Mouse (Mus musculus) heart, embryonic 12.5 days (tissue): ENCODE results near the gene Pakap. TPM values are rescaled to one million over a fixed set of nuclear protein-coding genes. Genes with fewer than 3 reads are reported as not detected.

ENCODE experiments used
- ATAC-seq: fragments of 200-750 bp; cut with Nextera tagmentation; 2 replicates; pipeline ENCODE4 v1.8.0; 2017; ENCODE audit warnings: moderate TSS enrichment, moderate library complexity; ENCODE audit not compliant: insufficient number of reproducible peaks, low FRiP score
- H3K27ac ChIP-seq: fragments of 300-500 bp; sonication (generic); 2 replicates; pipeline ENCODE4 v1.5.1; 2016; ENCODE audit warnings: mild to moderate bottlenecking, moderate library complexity; ENCODE audit not compliant: poor library complexity, severe bottlenecking
- H3K27me3 ChIP-seq: fragments of 300-500 bp; sonication (generic); replicated peaks from 2 replicates; pipeline ENCODE4 v1.6.1; 2016; ENCODE audit warnings: mild to moderate bottlenecking, moderate library complexity
- H3K36me3 ChIP-seq: fragments of 300-500 bp; sonication (generic); 2 replicates; pipeline ENCODE4 v1.6.1; 2016; ENCODE audit warnings: mild to moderate bottlenecking, moderate library complexity
- H3K4me1 ChIP-seq: fragments of 300-500 bp; sonication (generic); replicated peaks from 2 replicates; pipeline ENCODE4 v1.6.1; 2016; ENCODE audit warnings: mild to moderate bottlenecking
- H3K4me2 ChIP-seq: fragments of 300-500 bp; sonication (generic); 2 replicates; pipeline ENCODE4 v1.6.1; 2016; ENCODE audit warnings: mild to moderate bottlenecking, moderate library complexity
- H3K4me3 ChIP-seq: fragments of 300-500 bp; sonication (generic); 2 replicates; pipeline ENCODE4 v1.5.1; 2016; ENCODE audit warnings: mild to moderate bottlenecking
- H3K9ac ChIP-seq: fragments of 300-500 bp; sonication (generic); 2 replicates; pipeline ENCODE4 v1.6.1; 2016; ENCODE audit warnings: mild to moderate bottlenecking, moderate library complexity
- H3K9me3 ChIP-seq: fragments of 300-500 bp; sonication (generic); replicated peaks from 2 replicates; pipeline ENCODE4 v1.6.1; 2016; ENCODE audit warnings: mild to moderate bottlenecking, moderate library complexity
- WGBS: fragments of 180-500 bp; shearing (Covaris S2); methylation state at CpG from one replicate; pipeline ENCODE4 v1.1.7; 2016; 5-methylcytosine and 5-hydroxymethylcytosine counted together
- polyA plus RNA-seq: library from polyadenylated mRNA; unstranded; fragments of >200 nt; fragmentation: Nextera tagmentation; extraction: Ambion mirVana; gene quantifications from 2 replicates; pipeline ENCODE4 v1.2.1, GENCODE M21; 2016

The Pakap gene
- polyA plus RNA-seq, 1 experiment from 2014 or later: 74.5 TPM

DNA sequence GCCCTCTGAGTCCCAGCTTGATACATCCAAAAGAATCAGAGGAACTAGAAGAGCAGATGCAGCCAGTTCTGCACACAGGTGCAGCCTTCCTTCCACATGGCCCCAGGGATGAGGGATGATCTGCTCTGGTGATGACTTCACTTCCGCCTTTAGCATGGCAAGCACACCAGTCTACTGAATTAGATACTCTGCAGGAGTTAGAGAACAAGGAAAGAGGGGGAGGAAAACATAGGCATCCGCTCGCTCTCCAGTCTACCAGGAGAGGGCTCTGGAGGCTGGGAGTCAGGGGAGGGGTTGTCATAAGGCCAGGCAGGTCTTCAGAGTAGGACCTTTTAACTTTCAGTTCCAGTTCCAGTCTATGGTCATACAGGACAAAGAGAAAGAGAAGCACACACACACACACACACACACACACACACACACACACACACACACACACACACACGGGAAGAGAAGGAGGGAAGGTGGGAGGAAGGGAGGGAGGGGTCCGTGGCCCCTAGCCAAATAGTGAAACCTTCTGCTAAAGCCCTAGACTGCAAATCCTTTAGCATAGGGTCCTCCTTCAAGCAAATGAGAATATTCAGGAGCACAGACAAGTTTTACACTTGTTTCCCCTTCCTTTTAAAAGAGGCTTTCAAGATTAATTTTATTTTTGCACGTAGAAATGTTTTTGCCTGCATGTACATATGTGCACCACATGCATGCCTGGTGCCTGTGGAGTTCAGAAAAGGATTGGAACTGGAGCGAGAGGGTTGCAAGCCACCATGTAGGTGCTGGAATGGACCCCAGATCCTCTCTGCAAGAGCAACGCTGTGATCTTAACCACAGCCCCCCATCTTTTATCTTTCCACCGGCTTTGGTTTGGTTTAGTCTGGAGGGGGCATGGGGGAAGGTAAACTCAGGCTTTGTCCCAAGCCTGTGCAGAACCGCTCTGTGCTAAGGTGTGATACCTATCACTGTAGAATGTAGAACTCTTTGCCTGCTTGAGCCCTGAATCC, 346.5 kb downstream of the Pakap start:
- no peak overlapping the region for H3K4me2 ChIP-seq
- ATAC-seq: peak; percentile 18; the same call in 1 of the 2 replicates
- H3K4me1 ChIP-seq: peaks cover 17% of the 10 kb centered on the region
- no peaks in the 10 kb centered on the region for H3K36me3 ChIP-seq
- peaks cover 14% of the 10 kb centered on the region; the same call in 1 of the 2 replicates for H3K27me3 ChIP-seq
- H3K27ac ChIP-seq: no peak overlapping the region
- H3K9ac ChIP-seq: no peak overlapping the region
- 0 out of 2 replicates have a peak, but pooled peaks cover 4% of the 10 kb centered on the region for H3K9me3 ChIP-seq
- no peak overlapping the region for H3K4me3 ChIP-seq
- 58% methylated on average over 10 of the region's 10 CpGs for WGBS

DNA sequence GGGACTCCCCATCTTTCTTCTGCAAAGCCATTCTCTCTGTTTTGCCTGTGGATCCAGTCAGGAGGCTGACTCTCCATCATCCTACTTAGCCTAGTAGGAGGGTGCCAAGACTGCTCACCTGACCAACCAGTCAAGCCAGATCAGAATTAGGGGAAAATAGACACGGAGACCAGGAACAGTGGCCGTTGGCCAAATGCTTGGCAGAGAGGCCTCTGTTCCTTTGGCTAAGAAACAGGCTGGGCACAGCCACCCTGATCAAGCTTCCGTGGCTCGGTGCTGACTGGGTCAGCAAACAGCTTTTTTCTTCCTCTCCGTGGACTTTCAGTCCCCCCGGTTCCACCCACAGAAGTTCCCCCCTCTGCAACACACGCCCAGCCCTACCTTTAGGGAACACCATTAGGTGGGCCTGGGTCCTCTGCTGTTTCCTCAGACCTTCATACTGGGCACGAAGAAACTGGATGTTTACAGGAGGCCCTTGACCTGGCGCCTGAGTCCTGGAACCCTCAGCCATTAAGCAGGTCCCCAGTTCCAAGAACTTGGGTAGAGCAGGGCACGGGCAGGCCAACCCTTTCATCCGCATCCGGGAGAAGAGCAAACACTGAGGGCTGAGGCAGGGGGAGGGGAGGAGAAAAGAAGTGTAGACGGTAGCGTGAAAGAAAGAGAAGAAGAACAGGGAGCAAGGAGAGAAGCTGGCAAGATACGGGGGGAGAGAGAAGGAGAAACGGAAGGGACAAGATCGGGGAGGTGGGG, 347.4 kb downstream of the Pakap start:
- no peak overlapping the region for H3K9ac ChIP-seq
- 35% methylated on average over 17 of the region's 17 CpGs for WGBS
- no peaks in the 10 kb centered on the region for H3K36me3 ChIP-seq
- H3K27ac ChIP-seq: no peak overlapping the region
- peak overlapping the region; percentile 62 for H3K4me2 ChIP-seq
- 0 out of 2 replicates have a peak, but pooled peaks cover 4% of the 10 kb centered on the region for H3K9me3 ChIP-seq
- peaks cover 14% of the 10 kb centered on the region; the same call in 1 of the 2 replicates for H3K27me3 ChIP-seq
- peak overlapping the region; percentile 30 for H3K4me3 ChIP-seq
- peaks cover 20% of the 10 kb centered on the region for H3K4me1 ChIP-seq
- no peak for ATAC-seq

DNA sequence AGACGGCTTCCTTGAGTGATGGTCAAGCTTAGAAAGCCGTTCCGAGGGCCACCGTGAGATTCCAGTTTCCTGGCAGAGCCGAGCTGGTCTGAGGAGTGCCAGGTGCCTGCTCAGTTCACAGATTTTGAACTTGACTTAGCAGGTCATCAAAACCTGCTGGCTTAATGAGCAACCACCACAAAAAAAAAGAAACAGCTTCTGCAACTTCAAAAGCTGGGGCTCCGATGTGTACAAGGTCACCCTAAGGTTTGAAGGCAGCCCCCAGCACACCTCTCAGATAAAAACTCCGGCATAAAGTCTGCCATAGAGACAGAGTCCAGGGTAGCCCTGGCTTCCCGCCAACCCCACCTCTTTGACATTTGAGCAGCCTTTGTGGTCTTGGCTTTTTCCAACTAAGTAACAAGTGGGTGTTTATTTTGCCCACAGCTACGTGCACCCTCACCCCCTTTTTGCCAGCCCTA, 348.3 kb downstream of the Pakap start, which contains the start of gene D630039A03Rik:
Gene D630039A03Rik (minus strand): TSS at position 97 of the 461 bp plus-strand sequence.
- 7% methylated on average over 9 of the region's 9 CpGs for WGBS
- no peak; the same call in 1 of the 2 replicates for ATAC-seq
- peaks cover 20% of the 10 kb centered on the region for H3K4me1 ChIP-seq

DNA sequence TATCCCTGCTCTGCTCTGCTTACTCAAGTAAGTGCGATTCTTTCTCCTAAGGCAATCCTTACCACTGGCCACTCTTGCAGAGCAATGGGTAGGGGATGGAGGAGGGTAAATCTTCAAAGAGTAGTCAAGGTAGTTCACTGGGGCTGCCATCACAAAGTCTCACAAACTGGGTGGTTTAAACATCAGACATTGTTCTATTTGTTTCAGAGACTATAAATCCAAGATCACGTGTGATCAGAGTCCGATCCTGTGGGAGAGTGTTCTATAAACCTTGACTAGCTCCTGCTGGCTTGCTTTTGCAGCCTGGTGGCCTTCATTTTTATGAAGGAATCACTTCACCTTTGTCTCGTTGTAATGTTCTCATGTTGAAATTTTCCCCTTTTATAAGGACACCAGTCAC, 348.7 kb downstream of the Pakap start:
- Histone ChIP-seq H3K4me1 (peaks cover 20% of the 10 kb centered on the region), H3K4me3 (no peak overlapping the region), H3K9ac (no peak overlapping the region), H3K9me3 (0 out of 2 replicates have a peak, but pooled peaks cover 4% of the 10 kb centered on the region), H3K4me2 (peak overlapping the region; percentile 62), H3K27me3 (peaks cover 14% of the 10 kb centered on the region; the same call in 1 of the 2 replicates), H3K36me3 (no peaks in the 10 kb centered on the region), H3K27ac (no peak overlapping the region)
- WGBS: 71% methylated on average over 4 of the region's 4 CpGs
- ATAC-seq: no peak

More for the DNA sequence above, 348.3 kb downstream of the Pakap start, which contains the start of gene D630039A03Rik:
- H3K9me3 ChIP-seq: 0 out of 2 replicates have a peak, but pooled peaks cover 4% of the 10 kb centered on the region
- H3K36me3 ChIP-seq: no peaks in the 10 kb centered on the region
- peak within 1 kb of the TSS; percentile 62 for H3K4me2 ChIP-seq
- H3K27me3 ChIP-seq: peaks cover 14% of the 10 kb centered on the region; the same call in 1 of the 2 replicates
- H3K9ac ChIP-seq: 0 out of 2 replicates have a peak within 1 kb of the TSS, but pooled peaks have one; percentile 3
- peak within 1 kb of the TSS; percentile 30 for H3K4me3 ChIP-seq
- no peak within 1 kb of the TSS for H3K27ac ChIP-seq

DNA sequence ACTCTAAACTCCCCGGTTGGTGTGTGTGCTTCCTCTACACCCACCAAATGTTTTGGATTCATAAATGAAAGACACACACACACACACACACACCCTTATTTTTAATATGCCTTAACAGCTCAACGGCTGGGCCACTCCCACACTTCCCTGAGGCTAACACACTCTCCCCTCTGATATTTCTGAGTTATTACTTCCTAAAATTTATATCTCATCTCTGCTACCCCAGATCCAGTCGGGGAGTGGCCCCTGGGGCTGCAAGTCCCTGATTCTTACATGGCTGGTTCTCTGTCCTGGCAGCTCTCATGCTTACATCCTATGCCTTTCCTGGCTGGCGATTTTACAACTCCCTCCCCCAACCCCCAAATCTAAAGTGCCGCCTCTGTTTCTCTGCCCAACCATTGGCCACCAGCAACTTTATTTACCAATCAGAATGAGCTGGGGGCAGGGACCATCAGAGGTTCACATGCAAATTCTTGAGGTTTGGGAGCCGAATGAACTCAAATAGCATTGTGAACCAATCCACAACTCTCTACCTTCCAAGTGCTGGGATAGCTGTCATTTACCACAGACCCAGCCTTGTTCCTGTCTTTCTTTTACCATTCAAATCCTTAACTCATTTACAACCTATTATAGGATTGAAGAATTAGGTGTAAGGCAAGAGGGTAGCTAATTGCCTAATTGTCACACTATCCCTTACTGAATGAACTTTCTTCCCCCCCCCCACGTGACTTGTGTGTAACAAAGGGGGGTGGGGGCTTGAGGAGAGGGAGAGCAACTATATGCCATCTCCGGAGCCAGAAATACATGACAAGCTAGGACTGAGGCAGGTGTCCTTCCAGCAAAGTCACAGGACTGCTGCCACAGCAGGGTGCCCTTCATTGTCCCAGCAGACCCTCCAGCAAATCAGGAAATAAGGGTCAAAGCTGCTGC, 351.8 kb downstream of the Pakap start:
- 28% methylated on average over 8 of the region's 8 CpGs for WGBS
- no peak overlapping the region for H3K4me2 ChIP-seq
- no peak overlapping the region for H3K27ac ChIP-seq
- no peaks in the 10 kb centered on the region for H3K9me3 ChIP-seq
- no peak overlapping the region for H3K4me3 ChIP-seq
- peaks cover 20% of the 10 kb centered on the region for H3K4me1 ChIP-seq
- peaks cover 11% of the 10 kb centered on the region; the same call in 1 of the 2 replicates for H3K27me3 ChIP-seq
- no peaks in the 10 kb centered on the region for H3K36me3 ChIP-seq
- H3K9ac ChIP-seq: no peak overlapping the region
- ATAC-seq: no peak

DNA sequence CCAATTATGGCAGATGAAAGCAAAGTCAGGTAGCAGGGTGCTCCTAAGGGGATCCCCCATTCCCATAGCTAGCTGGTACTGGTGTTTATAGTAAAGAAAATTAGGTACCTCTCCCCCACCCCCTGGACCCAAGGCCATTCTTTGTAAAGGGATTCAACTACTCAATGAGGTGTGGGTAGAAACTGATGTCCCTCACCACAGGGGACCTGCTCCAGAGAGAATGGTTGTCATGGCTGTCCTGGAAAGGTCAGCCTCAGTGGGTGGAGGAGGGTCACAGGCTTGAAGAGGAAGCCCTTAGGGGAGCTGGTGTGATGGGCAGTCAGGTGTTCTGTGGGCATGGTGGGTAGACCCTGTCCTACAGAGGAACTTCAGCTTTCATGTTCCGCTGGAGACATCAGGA, 352.5 kb downstream of the Pakap start:
- H3K4me2 ChIP-seq: no peak overlapping the region
- 81% methylated on average over 1 of the region's 1 CpGs for WGBS
- H3K9me3 ChIP-seq: no peaks in the 10 kb centered on the region
- no peak overlapping the region for H3K9ac ChIP-seq
- ATAC-seq: no peak
- peaks cover 4% of the 10 kb centered on the region; the same call in 1 of the 2 replicates for H3K27me3 ChIP-seq
- H3K36me3 ChIP-seq: no peaks in the 10 kb centered on the region
- H3K4me3 ChIP-seq: no peak overlapping the region
- H3K27ac ChIP-seq: no peak overlapping the region
- H3K4me1 ChIP-seq: peaks cover 16% of the 10 kb centered on the region

DNA sequence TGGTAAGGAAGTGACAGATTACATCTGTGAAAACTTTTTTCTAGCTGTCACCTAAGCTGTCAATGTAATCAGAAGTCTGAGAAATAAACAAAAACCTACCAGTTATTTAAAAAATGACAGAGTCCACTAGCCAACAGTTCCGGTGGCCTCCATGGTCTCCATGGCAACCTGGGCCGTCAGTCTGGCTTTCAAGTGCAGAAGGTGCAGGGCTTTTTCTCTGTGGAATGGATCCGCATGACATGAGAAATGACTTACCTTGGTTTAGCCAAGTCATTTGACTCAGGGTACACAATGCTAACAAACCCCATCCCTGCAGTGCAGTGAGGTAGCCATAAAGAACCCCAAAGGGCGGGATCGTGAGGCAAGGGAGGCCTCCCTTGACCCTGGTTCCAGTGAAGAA, 354.2 kb downstream of the Pakap start:
- H3K9ac ChIP-seq: no peak overlapping the region
- WGBS: 71% methylated on average over 5 of the region's 5 CpGs
- no peak overlapping the region for H3K4me2 ChIP-seq
- H3K4me1 ChIP-seq: 0 out of 2 replicates have a peak, but pooled peaks cover 3% of the 10 kb centered on the region
- no peaks in the 10 kb centered on the region for H3K36me3 ChIP-seq
- H3K4me3 ChIP-seq: no peak overlapping the region
- ATAC-seq: no peak
- H3K9me3 ChIP-seq: no peaks in the 10 kb centered on the region
- H3K27me3 ChIP-seq: peaks cover 4% of the 10 kb centered on the region; the same call in 1 of the 2 replicates
- no peak overlapping the region for H3K27ac ChIP-seq

DNA sequence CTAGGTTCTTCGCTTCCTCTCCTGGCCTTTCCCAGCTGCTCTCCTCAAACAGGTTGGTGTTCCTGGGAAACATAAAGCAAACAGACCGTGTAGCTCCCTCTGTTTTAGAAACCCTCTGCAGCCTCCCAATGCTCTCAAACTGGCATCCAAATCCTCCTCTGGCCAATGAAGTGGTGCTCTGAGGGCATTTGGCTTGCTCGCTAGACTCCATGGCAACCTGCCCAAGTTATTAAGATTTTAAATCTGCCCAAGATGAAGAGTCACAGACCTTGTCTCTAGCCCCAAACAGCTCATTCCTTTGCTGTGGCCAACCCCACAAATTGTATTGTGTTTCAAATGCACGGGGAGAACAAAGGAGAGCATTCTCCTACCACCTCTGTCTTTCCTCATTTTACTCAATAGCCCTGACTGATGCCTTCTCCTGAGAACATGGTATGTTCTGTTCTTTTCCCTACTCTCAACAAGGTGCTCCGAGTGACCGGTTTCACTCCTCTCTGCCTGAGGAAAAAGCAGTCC, 356.6 kb downstream of the Pakap start:
- no peak overlapping the region for H3K9ac ChIP-seq
- no peak overlapping the region for H3K27ac ChIP-seq
- WGBS: 77% methylated on average over 6 of the region's 6 CpGs
- H3K36me3 ChIP-seq: no peaks in the 10 kb centered on the region
- no peak overlapping the region for H3K4me2 ChIP-seq
- no peaks in the 10 kb centered on the region for H3K27me3 ChIP-seq
- ATAC-seq: no peak
- 0 out of 2 replicates have a peak, but pooled peaks cover 2% of the 10 kb centered on the region for H3K4me1 ChIP-seq
- no peaks in the 10 kb centered on the region for H3K9me3 ChIP-seq
- H3K4me3 ChIP-seq: no peak overlapping the region

DNA sequence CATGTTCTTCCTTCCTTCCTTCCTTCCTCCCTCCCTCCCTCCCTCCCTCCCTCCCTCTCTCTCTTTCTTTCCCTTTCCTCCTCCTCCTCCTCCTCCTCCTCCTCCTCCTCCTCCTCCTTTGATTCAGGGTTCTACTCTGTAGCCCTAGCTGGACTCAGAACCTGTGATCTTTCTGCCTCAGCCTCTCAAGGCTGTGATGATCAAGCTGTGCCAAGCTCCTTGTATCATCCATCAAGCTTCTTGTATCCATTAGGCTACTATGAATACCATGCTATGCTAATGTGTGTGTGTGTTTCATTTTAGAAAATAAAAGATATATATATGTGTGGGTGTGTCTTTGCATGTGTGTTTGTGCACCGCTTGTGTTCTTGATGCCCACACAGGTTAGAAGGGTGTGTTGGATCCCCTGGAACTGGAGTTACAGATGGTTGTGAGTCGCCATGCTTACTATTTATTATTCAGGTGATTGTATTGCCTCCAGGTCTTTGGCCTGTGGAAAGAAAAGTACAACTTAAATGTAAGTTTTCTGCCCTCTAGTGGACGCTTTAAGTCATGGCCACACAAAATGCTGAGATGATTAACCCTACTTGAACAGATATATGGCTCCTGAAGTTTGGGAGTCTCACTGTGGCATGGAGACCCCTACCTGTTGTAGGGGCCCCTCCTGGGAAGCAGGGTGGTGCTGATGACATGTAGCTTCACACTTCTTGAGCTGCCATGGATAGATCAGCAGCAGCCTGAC, 359.7 kb downstream of the Pakap start:
- H3K27ac ChIP-seq: no peak overlapping the region
- H3K4me2 ChIP-seq: no peak overlapping the region
- no peaks in the 10 kb centered on the region for H3K27me3 ChIP-seq
- no peaks in the 10 kb centered on the region for H3K4me1 ChIP-seq
- no peak overlapping the region for H3K9ac ChIP-seq
- H3K36me3 ChIP-seq: no peaks in the 10 kb centered on the region
- no peaks in the 10 kb centered on the region; the same call in 1 of the 2 replicates for H3K9me3 ChIP-seq
- 27% methylated on average over 3 of the region's 3 CpGs for WGBS
- ATAC-seq: no peak
- H3K4me3 ChIP-seq: no peak overlapping the region
